Mouse (Mus musculus): Measurements from ENCODE around the gene Mapk10. TPM values are rescaled to one million over a fixed set of nuclear protein-coding genes. Genes with fewer than 3 reads are reported as not detected.

Gene Mapk10
- polyA plus RNA-seq, 1 experiment, result not detected

GRCm38 (mm10) chr5:102976540-102976939 is 234.6 kb downstream of the Mapk10 start:
- H3K36me3 ChIP-seq (ENCODE audit: control insufficient read depth, insufficient read depth, low read length, poor library complexity, severe bottlenecking), result no peaks in the 10 kb centered on the region
- no peak for TF ChIP-seq POLR2A (IDR thresholded peaks at IDR 0.05; ENCODE audit: insufficient read depth, low read length)
- TF ChIP-seq EP300 (IDR thresholded peaks at IDR 0.05; ENCODE audit: insufficient read depth, low read depth, low read length), result no peak
- TF ChIP-seq CTCF (IDR thresholded peaks at IDR 0.05; ENCODE audit: low read depth, low read length), result no peak
- no peak overlapping the region for H3K9ac ChIP-seq (ENCODE audit: low read depth, poor library complexity, severe bottlenecking)
- H3K9me3 ChIP-seq (replicated peaks; ENCODE audit: control insufficient read depth, insufficient read depth, low read length, poor library complexity, severe bottlenecking), result no peaks in the 10 kb centered on the region
- H3K4me1 ChIP-seq (ENCODE audit: control insufficient read depth, insufficient read depth, low read length), result no peaks in the 10 kb centered on the region
- H3K27ac ChIP-seq (ENCODE audit: insufficient read depth, low read length), result no peak overlapping the region
- no peaks in the 10 kb centered on the region for H3K27me3 ChIP-seq (ENCODE audit: control insufficient read depth, insufficient read depth, low read length, poor library complexity, severe bottlenecking)
- no peak overlapping the region for H3K4me3 ChIP-seq (ENCODE audit: low read depth, low read length)

GRCm38 (mm10) chr5:102974400-102974799 is 236.7 kb downstream of the Mapk10 start:
- Histone ChIP-seq H3K27ac (ENCODE audit: insufficient read depth, low read length) (no peak overlapping the region), H3K9ac (ENCODE audit: low read depth, poor library complexity, severe bottlenecking) (no peak overlapping the region), H3K4me1 (ENCODE audit: control insufficient read depth, insufficient read depth, low read length) (no peaks in the 10 kb centered on the region), H3K4me3 (ENCODE audit: low read depth, low read length) (no peak overlapping the region), H3K27me3 (ENCODE audit: control insufficient read depth, insufficient read depth, low read length, poor library complexity, severe bottlenecking) (no peaks in the 10 kb centered on the region), H3K9me3 (replicated peaks; ENCODE audit: control insufficient read depth, insufficient read depth, low read length, poor library complexity, severe bottlenecking) (no peaks in the 10 kb centered on the region), H3K36me3 (ENCODE audit: control insufficient read depth, insufficient read depth, low read length, poor library complexity, severe bottlenecking) (no peaks in the 10 kb centered on the region)
- no peak for TF ChIP-seq POLR2A (IDR thresholded peaks at IDR 0.05; ENCODE audit: insufficient read depth, low read length)

- Histone ChIP-seq H3K4me3 (ENCODE audit: low read depth, low read length) (no peak overlapping the region), H3K4me1 (ENCODE audit: control insufficient read depth, insufficient read depth, low read length) (no peaks in the 10 kb centered on the region), H3K9ac (ENCODE audit: low read depth, poor library complexity, severe bottlenecking) (no peak overlapping the region), H3K9me3 (replicated peaks; ENCODE audit: control insufficient read depth, insufficient read depth, low read length, poor library complexity, severe bottlenecking) (no peaks in the 10 kb centered on the region), H3K27me3 (ENCODE audit: control insufficient read depth, insufficient read depth, low read length, poor library complexity, severe bottlenecking) (no peaks in the 10 kb centered on the region), H3K27ac (ENCODE audit: insufficient read depth, low read length) (no peak overlapping the region), H3K36me3 (ENCODE audit: control insufficient read depth, insufficient read depth, low read length, poor library complexity, severe bottlenecking) (no peaks in the 10 kb centered on the region)
- no peak for TF ChIP-seq EP300 (IDR thresholded peaks at IDR 0.05; ENCODE audit: insufficient read depth, low read depth, low read length)
- no peak for TF ChIP-seq POLR2A (IDR thresholded peaks at IDR 0.05; ENCODE audit: insufficient read depth, low read length)
- no peak for TF ChIP-seq CTCF (IDR thresholded peaks at IDR 0.05; ENCODE audit: low read depth, low read length)
Observed at GRCm38 (mm10) chr5:102964396-102964795, 246.7 kb downstream of the Mapk10 start.

- Histone ChIP-seq H3K27ac (ENCODE audit: insufficient read depth, low read length) (no peak overlapping the region), H3K9ac (ENCODE audit: low read depth, poor library complexity, severe bottlenecking) (no peak overlapping the region), H3K36me3 (ENCODE audit: control insufficient read depth, insufficient read depth, low read length, poor library complexity, severe bottlenecking) (no peaks in the 10 kb centered on the region), H3K4me1 (ENCODE audit: control insufficient read depth, insufficient read depth, low read length) (no peaks in the 10 kb centered on the region), H3K4me3 (ENCODE audit: low read depth, low read length) (no peak overlapping the region), H3K27me3 (ENCODE audit: control insufficient read depth, insufficient read depth, low read length, poor library complexity, severe bottlenecking) (no peaks in the 10 kb centered on the region), H3K9me3 (replicated peaks; ENCODE audit: control insufficient read depth, insufficient read depth, low read length, poor library complexity, severe bottlenecking) (no peaks in the 10 kb centered on the region)
- TF ChIP-seq POLR2A (IDR thresholded peaks at IDR 0.05; ENCODE audit: insufficient read depth, low read length) (no peak), EP300 (IDR thresholded peaks at IDR 0.05; ENCODE audit: insufficient read depth, low read depth, low read length) (no peak), CTCF (IDR thresholded peaks at IDR 0.05; ENCODE audit: low read depth, low read length) (no peak)
Observed at GRCm38 (mm10) chr5:102953414-102953813, 257.7 kb downstream of the Mapk10 start.

- no peaks in the 10 kb centered on the region for H3K36me3 ChIP-seq (ENCODE audit: control insufficient read depth, insufficient read depth, low read length, poor library complexity, severe bottlenecking)
- H3K27ac ChIP-seq (ENCODE audit: insufficient read depth, low read length), result no peak overlapping the region
- no peak for TF ChIP-seq CTCF (IDR thresholded peaks at IDR 0.05; ENCODE audit: low read depth, low read length)
- TF ChIP-seq POLR2A (IDR thresholded peaks at IDR 0.05; ENCODE audit: insufficient read depth, low read length), result no peak
- TF ChIP-seq EP300 (IDR thresholded peaks at IDR 0.05; ENCODE audit: insufficient read depth, low read depth, low read length), result no peak
- H3K27me3 ChIP-seq (ENCODE audit: control insufficient read depth, insufficient read depth, low read length, poor library complexity, severe bottlenecking), result no peaks in the 10 kb centered on the region
- no peaks in the 10 kb centered on the region for H3K9me3 ChIP-seq (replicated peaks; ENCODE audit: control insufficient read depth, insufficient read depth, low read length, poor library complexity, severe bottlenecking)
- H3K9ac ChIP-seq (ENCODE audit: low read depth, poor library complexity, severe bottlenecking), result no peak overlapping the region
- no peak overlapping the region for H3K4me3 ChIP-seq (ENCODE audit: low read depth, low read length)
- H3K4me1 ChIP-seq (ENCODE audit: control insufficient read depth, insufficient read depth, low read length), result no peaks in the 10 kb centered on the region
Observed at GRCm38 (mm10) chr5:102952918-102953317, 258.2 kb downstream of the Mapk10 start.

GRCm38 (mm10) chr5:102947061-102947711 is 263.9 kb downstream of the Mapk10 start:
- H3K27me3 ChIP-seq (ENCODE audit: control insufficient read depth, insufficient read depth, low read length, poor library complexity, severe bottlenecking), result no peaks in the 10 kb centered on the region
- H3K4me3 ChIP-seq (ENCODE audit: low read depth, low read length), result no peak overlapping the region
- no peak overlapping the region for H3K9ac ChIP-seq (ENCODE audit: low read depth, poor library complexity, severe bottlenecking)
- TF ChIP-seq EP300 (IDR thresholded peaks at IDR 0.05; ENCODE audit: insufficient read depth, low read depth, low read length), result no peak
- no peaks in the 10 kb centered on the region for H3K4me1 ChIP-seq (ENCODE audit: control insufficient read depth, insufficient read depth, low read length)
- H3K9me3 ChIP-seq (replicated peaks; ENCODE audit: control insufficient read depth, insufficient read depth, low read length, poor library complexity, severe bottlenecking), result no peaks in the 10 kb centered on the region
- H3K27ac ChIP-seq (ENCODE audit: insufficient read depth, low read length), result no peak overlapping the region
- no peaks in the 10 kb centered on the region for H3K36me3 ChIP-seq (ENCODE audit: control insufficient read depth, insufficient read depth, low read length, poor library complexity, severe bottlenecking)
